ENCODE assay signal across 8 mouse cellular contexts in genomic region chr2:33130526-33131483, GRCm38 (mm10). TPM values are rescaled to one million over a fixed set of nuclear protein-coding genes. Genes with fewer than 3 reads are reported as not detected.
DNase-seq lines count a peak whose midpoint lies in the region; ATAC-seq and TF ChIP-seq lines count a peak whose summit lies in the region.

No protein-coding gene starts in this region.

- under 1% methylated on average over 55 of the region's 55 CpGs for WGBS in hindbrain, postnatal 0 days

- DNase-seq in ZHBTc4 (ENCODE audit: low read depth, low spot score), result peak; percentile 99
- peak; percentile 98 for DNase-seq in gastrocnemius, adult 2 months
- peak; percentile 95 for DNase-seq in hindbrain, postnatal 0 days (ENCODE audit: low spot score)
- DNase-seq in left cerebral cortex, adult 2 months (ENCODE audit: extremely low spot score in 1 of 2, low spot score in 2 of 2), result peak; percentile 92 to 95
- peak; percentile 94 to 96 for DNase-seq in right cerebral cortex, adult 2 months (ENCODE audit: low spot score in 2 of 2)
- DNase-seq in urinary bladder, postnatal 14 days (ENCODE audit: low spot score), result peak; percentile 99

- no peaks in the 10 kb centered on the region for H3K27me3 ChIP-seq in hindbrain, postnatal 0 days (ENCODE audit: insufficient read depth, low read length)

- H3K36me3 ChIP-seq in hindbrain, postnatal 0 days (ENCODE audit: insufficient read depth, low read length), result 0 out of 2 replicates have a peak, but pooled peaks cover 4% of the 10 kb centered on the region

- H3K9me3 ChIP-seq in hindbrain, postnatal 0 days (ENCODE audit: low read length), result no peaks in the 10 kb centered on the region

- H3K4me2 ChIP-seq in hindbrain, postnatal 0 days (ENCODE audit: low read depth, low read length), result peak overlapping the region; percentile 98

- H3K4me1 ChIP-seq in hindbrain, postnatal 0 days (ENCODE audit: insufficient read depth, low read length), result peaks cover 10% of the 10 kb centered on the region

- no peak for TF ChIP-seq CTCF in gastrocnemius, adult 2 months (IDR thresholded peaks at IDR 0.05)
- TF ChIP-seq CTCF in hindbrain, postnatal 0 days (IDR thresholded peaks at IDR 0.05; ENCODE audit: low read depth), result no peak
- TF ChIP-seq CTCF in left cerebral cortex, adult 2 months (IDR thresholded peaks at IDR 0.05), result no peak

- H3K4me3 ChIP-seq in gastrocnemius, adult 2 months, result peak overlapping the region; percentile 90
- H3K4me3 ChIP-seq in hindbrain, postnatal 0 days (ENCODE audit: low read length), result peak overlapping the region; percentile 78
- peak overlapping the region; percentile 78 for H3K4me3 ChIP-seq in left cerebral cortex, adult 2 months

- peak overlapping the region; percentile 77 for H3K9ac ChIP-seq in hindbrain, postnatal 0 days (replicated peaks; ENCODE audit: low read length)

- intact Hi-C loops in gastrocnemius, adult 2 months (cut with DNase I), result loop anchor here (5.0 kb wide), 1 partner anchor 149 kb away; the partner anchor contains the start of gene Slc2a8
- intact Hi-C loops in left cerebral cortex, adult 2 months (cut with DNase I), result loop anchor here (2.0 to 5.0 kb wide), 2 partner anchors 106 to 139 kb away; no protein-coding TSS in a partner anchor

- peak overlapping the region; percentile 86 for H3K27ac ChIP-seq in gastrocnemius, adult 2 months
- H3K27ac ChIP-seq in hindbrain, postnatal 0 days, result peak overlapping the region; percentile 52
- peak overlapping the region; percentile 79 for H3K27ac ChIP-seq in left cerebral cortex, adult 2 months

- peak; percentile 83 for ATAC-seq in common myeloid progenitor, adult 5-6 weeks (replicated peaks; ENCODE audit: low read depth, poor library complexity, severe bottlenecking)
- ATAC-seq in hindbrain, postnatal 0 days, result peak; percentile 90
- ATAC-seq in megakaryocyte, adult 5-6 weeks (ENCODE audit: poor library complexity, severe bottlenecking), result peak; percentile 76

RNA-seq across cellular contexts. Expression of gene Garnl3, which starts 0.6 kb away (rescaled TPM):
- total RNA-seq in common myeloid progenitor, adult 5-6 weeks (2017), result 1.1 and 21.5 TPM in 2 replicates
- under 1 TPM; 0.31 to 0.89 TPM for total RNA-seq in gastrocnemius, adult 2 months (2021)
- total RNA-seq in hindbrain, postnatal 0 days (2014; rRNA removed), result 96.9 and 105 TPM in 2 replicates
- polyA plus RNA-seq in hindbrain, postnatal 0 days (2015; fragmentation: Nextera tagmentation; extraction: Ambion mirVana), result 56.1 and 57.0 TPM in 2 replicates
- 100 to 1,000 TPM in 1 of 2 experiments, 10 to 100 TPM in 1; 94.7 to 129 TPM for total RNA-seq in left cerebral cortex, adult 2 months (2021)
- total RNA-seq in megakaryocyte, adult 5-6 weeks (2015), result 0.20 and 0.82 TPM in 2 replicates
- 2.7 and 5.7 TPM in 2 replicates for total RNA-seq in megakaryocyte, adult 5-6 weeks (2017)

Comparison
In these comparisons a context has a peak if more than half of its experiments do, and no peak if none do; other contexts are left out.
1. Peak in every context shown above with its lines: DNase-seq, ATAC-seq, H3K4me3 ChIP-seq and H3K27ac ChIP-seq.